Mouse (Mus musculus) forebrain, embryonic 11.5 days (tissue): ENCODE measurements around the gene Hirip3. TPM values are rescaled to one million over a fixed set of nuclear protein-coding genes. Genes with fewer than 3 reads are reported as not detected.

ENCODE experiments used
- ATAC-seq: fragments of 200-750 bp; cut with Nextera tagmentation; replicated peaks from 2 replicates; pipeline ENCODE4 v1.8.0; 2017; ENCODE audit warnings: moderate TSS enrichment; ENCODE audit not compliant: low FRiP score
- DNase-seq: peaks from one replicate; pipeline ENCODE4 v3.0.0-alpha.2; 2017; ENCODE audit warnings: low spot score
- H3K27ac ChIP-seq: fragments of 300-500 bp; sonication (generic); 2 replicates; pipeline ENCODE4 v1.5.1; 2014; ENCODE audit warnings: low read depth, low read length
- H3K27me3 ChIP-seq: fragments of 300-500 bp; sonication (generic); 2 replicates; pipeline ENCODE4 v1.6.1; 2014; ENCODE audit warnings: mild to moderate bottlenecking, low read length, mixed read lengths; ENCODE audit not compliant: control insufficient read depth, insufficient read depth
- H3K36me3 ChIP-seq: fragments of 300-500 bp; sonication (generic); 2 replicates; pipeline ENCODE4 v1.6.1; 2014; ENCODE audit warnings: mild to moderate bottlenecking, low read length, moderate library complexity, mixed read lengths; ENCODE audit not compliant: control insufficient read depth, insufficient read depth
- H3K4me1 ChIP-seq: fragments of 300-500 bp; sonication (generic); replicated peaks from 2 replicates; pipeline ENCODE4 v1.6.1; 2014; ENCODE audit warnings: low read length, mixed read lengths; ENCODE audit not compliant: control insufficient read depth, insufficient read depth
- H3K4me2 ChIP-seq: fragments of 300-500 bp; sonication (generic); 2 replicates; pipeline ENCODE4 v1.6.1; 2014; ENCODE audit warnings: low read depth, mild to moderate bottlenecking, low read length, moderate library complexity, mixed read lengths; ENCODE audit not compliant: severe bottlenecking
- H3K4me3 ChIP-seq: fragments of 300-500 bp; sonication (generic); 2 replicates; pipeline ENCODE4 v1.5.1; 2014; ENCODE audit warnings: low read depth, low read length
- H3K9ac ChIP-seq: fragments of 300-500 bp; sonication (generic); 2 replicates; pipeline ENCODE4 v1.6.1; 2014; ENCODE audit warnings: low read length
- H3K9me3 ChIP-seq: fragments of 300-500 bp; sonication (generic); 2 replicates; pipeline ENCODE4 v1.6.1; 2016; ENCODE audit warnings: low read length, mixed read lengths; ENCODE audit not compliant: control insufficient read depth
- WGBS: fragments of 180-500 bp; shearing (Covaris S2); extraction: QIAGEN DNeasy Blood & Tissue Kit; methylation state at CpG from one replicate; pipeline ENCODE4 v1.1.7; 2014; 5-methylcytosine and 5-hydroxymethylcytosine counted together
- polyA plus RNA-seq: library from polyadenylated mRNA; unstranded; fragments of >200 nt; fragmentation: Nextera tagmentation; extraction: Ambion mirVana; gene quantifications from 2 replicates; pipeline ENCODE4 v1.2.1, GENCODE M21; 2014

The Hirip3 gene
- polyA plus RNA-seq, 1 experiment from 2014 or later, result 29.9 TPM

GRCm38 (mm10) chr7:126881040-126881439 lies 19.3 kb downstream of the Hirip3 start:
- Histone ChIP-seq H3K4me3 (no peak overlapping the region), H3K27ac (no peak overlapping the region), H3K27me3 (no peaks in the 10 kb centered on the region), H3K4me2 (peak overlapping the region; percentile 100; the same call in 1 of the 2 replicates), H3K9me3 (no peaks in the 10 kb centered on the region), H3K4me1 (peaks cover 15% of the 10 kb centered on the region), H3K36me3 (peaks cover 26% of the 10 kb centered on the region), H3K9ac (peak overlapping the region; percentile 6)
- ATAC-seq (no peak), DNase-seq (no peak)
- 83% methylated on average over 6 of the region's 6 CpGs for WGBS

- H3K4me1 ChIP-seq, result peaks cover 15% of the 10 kb centered on the region
- H3K9me3 ChIP-seq, result no peaks in the 10 kb centered on the region
- H3K27ac ChIP-seq, result peak overlapping the region; percentile 13; the same call in 1 of the 2 replicates
- peak overlapping the region; percentile 89 for H3K9ac ChIP-seq
- H3K4me2 ChIP-seq, result peak overlapping the region; percentile 100
- WGBS, result 0% methylated on average over 15 of the region's 15 CpGs
- H3K27me3 ChIP-seq, result no peaks in the 10 kb centered on the region
- peak; percentile 63 for DNase-seq
- ATAC-seq, result no peak
- H3K4me3 ChIP-seq, result peak overlapping the region; percentile 78
- peaks cover 8% of the 10 kb centered on the region; the same call in 1 of the 2 replicates for H3K36me3 ChIP-seq
Observed at GRCm38 (mm10) chr7:126883731-126884181, 22.0 kb downstream of the Hirip3 start.

GRCm38 (mm10) chr7:126884286-126885164 lies 22.8 kb downstream of the Hirip3 start, which contains the start of gene Taok2:
Gene Taok2, minus strand, starts transcription at chr7:126884703.
- Histone ChIP-seq H3K36me3 (peaks cover 3% of the 10 kb centered on the region; the same call in 1 of the 2 replicates), H3K9me3 (no peaks in the 10 kb centered on the region), H3K27ac (peak within 1 kb of the TSS; percentile 85), H3K4me1 (peaks cover 15% of the 10 kb centered on the region), H3K27me3 (no peaks in the 10 kb centered on the region), H3K4me3 (peak within 1 kb of the TSS; percentile 78), H3K9ac (peak within 1 kb of the TSS; percentile 89), H3K4me2 (peak within 1 kb of the TSS; percentile 100)
- ATAC-seq (peak; percentile 98), DNase-seq (peak; percentile 100)
- WGBS, result under 1% methylated on average over 55 of the region's 56 CpGs

GRCm38 (mm10) chr7:126887281-126887680 lies 25.5 kb downstream of the Hirip3 start:
- H3K4me1 ChIP-seq, result peaks cover 8% of the 10 kb centered on the region
- no peak for DNase-seq
- H3K9ac ChIP-seq, result no peak overlapping the region
- no peak for ATAC-seq
- no peaks in the 10 kb centered on the region for H3K27me3 ChIP-seq
- no peak overlapping the region for H3K4me3 ChIP-seq
- H3K36me3 ChIP-seq, result no peaks in the 10 kb centered on the region
- H3K9me3 ChIP-seq, result no peaks in the 10 kb centered on the region
- no peak overlapping the region for H3K4me2 ChIP-seq
- WGBS, result 93% methylated on average over 5 of the region's 5 CpGs
- no peak overlapping the region for H3K27ac ChIP-seq

- Histone ChIP-seq H3K4me1 (no peaks in the 10 kb centered on the region), H3K4me3 (no peak overlapping the region), H3K36me3 (no peaks in the 10 kb centered on the region), H3K4me2 (no peak overlapping the region), H3K27ac (no peak overlapping the region), H3K9ac (no peak overlapping the region), H3K27me3 (no peaks in the 10 kb centered on the region), H3K9me3 (no peaks in the 10 kb centered on the region)
- ATAC-seq (no peak), DNase-seq (no peak)
- WGBS, result 57% methylated on average over 7 of the region's 7 CpGs
Observed at GRCm38 (mm10) chr7:126888852-126889251, 27.1 kb downstream of the Hirip3 start.

- DNase-seq, result no peak
- Histone ChIP-seq H3K9me3 (no peaks in the 10 kb centered on the region), H3K9ac (peak overlapping the region; percentile 87; the same call in 1 of the 2 replicates), H3K4me2 (no peak overlapping the region), H3K4me1 (no peaks in the 10 kb centered on the region; the same call in 1 of the 2 replicates), H3K4me3 (no peak overlapping the region), H3K27me3 (no peaks in the 10 kb centered on the region), H3K27ac (no peak overlapping the region), H3K36me3 (no peaks in the 10 kb centered on the region)
- ATAC-seq, result no peak
- WGBS, result 88% methylated on average over 5 of the region's 5 CpGs
Observed at GRCm38 (mm10) chr7:126896912-126897311, 35.1 kb downstream of the Hirip3 start.

- no peaks in the 10 kb centered on the region; the same call in 1 of the 2 replicates for H3K4me1 ChIP-seq
- H3K27me3 ChIP-seq, result no peaks in the 10 kb centered on the region
- 0 out of 2 replicates have a peak overlapping the region, but pooled peaks have one; percentile 12 for H3K27ac ChIP-seq
- H3K4me2 ChIP-seq, result peak overlapping the region; percentile 60
- ATAC-seq, result 0 out of 2 replicates have a peak, but pooled peaks have one; percentile 10
- WGBS, result 21% methylated on average over 16 of the region's 16 CpGs
- no peaks in the 10 kb centered on the region for H3K9me3 ChIP-seq
- peak overlapping the region; percentile 87 for H3K9ac ChIP-seq
- DNase-seq, result no peak
- H3K4me3 ChIP-seq, result peak overlapping the region; percentile 58
- H3K36me3 ChIP-seq, result no peaks in the 10 kb centered on the region
Observed at GRCm38 (mm10) chr7:126897390-126898101, 35.8 kb downstream of the Hirip3 start.
